Mouse (Mus musculus) liver, embryonic 16.5 days (tissue): Measurements from ENCODE around the gene Cox8a. TPM values are rescaled to one million over a fixed set of nuclear protein-coding genes. Genes with fewer than 3 reads are reported as not detected.

Experiments used
- ATAC-seq: fragments of 200-750 bp; cut with Nextera tagmentation; 2 replicates; pipeline ENCODE4 v1.8.0; 2017; ENCODE audit warnings: low read depth, mild to moderate bottlenecking, moderate number of reproducible peaks, moderate library complexity
- H3K27ac ChIP-seq: fragments of 300-500 bp; sonication (generic); 2 replicates; pipeline ENCODE4 v1.5.1; 2014; ENCODE audit warnings: mild to moderate bottlenecking, low read length
- H3K27me3 ChIP-seq: fragments of 300-500 bp; sonication (generic); 2 replicates; pipeline ENCODE4 v1.6.1; 2014; ENCODE audit warnings: low read depth, low read length, mixed read lengths; ENCODE audit not compliant: control insufficient read depth, insufficient read depth
- H3K36me3 ChIP-seq: fragments of 300-500 bp; sonication (generic); 2 replicates; pipeline ENCODE4 v1.6.1; 2014; ENCODE audit warnings: mild to moderate bottlenecking; ENCODE audit not compliant: control insufficient read depth, insufficient read depth
- H3K4me1 ChIP-seq: fragments of 300-500 bp; sonication (generic); 2 replicates; pipeline ENCODE4 v1.6.1; 2014; ENCODE audit warnings: low read depth, low read length, mixed read lengths; ENCODE audit not compliant: control insufficient read depth
- H3K4me2 ChIP-seq: fragments of 300-500 bp; sonication (generic); 2 replicates; pipeline ENCODE4 v1.6.1; 2014; ENCODE audit warnings: low read depth, low read length, mixed read lengths
- H3K4me3 ChIP-seq: fragments of 300-500 bp; sonication (generic); 2 replicates; pipeline ENCODE4 v1.5.1; 2014; ENCODE audit warnings: low read depth, mild to moderate bottlenecking, low read length
- H3K9ac ChIP-seq: fragments of 300-500 bp; sonication (generic); 2 replicates; pipeline ENCODE4 v1.6.1; 2014; ENCODE audit warnings: low read depth, low read length
- H3K9me3 ChIP-seq: fragments of 300-500 bp; sonication (generic); replicated peaks from 2 replicates; pipeline ENCODE4 v1.6.1; 2016; ENCODE audit warnings: low read length; ENCODE audit not compliant: control insufficient read depth
- WGBS: fragments of 180-500 bp; shearing (Covaris S2); extraction: QIAGEN DNeasy Blood & Tissue Kit; methylation state at CpG from one replicate; pipeline ENCODE4 v1.1.7; 2014; ENCODE audit not compliant: insufficient replicate concordance; 5-methylcytosine and 5-hydroxymethylcytosine counted together
- polyA plus RNA-seq: library from polyadenylated mRNA; unstranded; fragments of >200 nt; fragmentation: Nextera tagmentation; extraction: Ambion mirVana; gene quantifications from 2 replicates; pipeline ENCODE4 v1.2.1, GENCODE M21; 2015

Gene Cox8a
- polyA plus RNA-seq, 1 experiment from 2014 or later = 565 TPM

DNA sequence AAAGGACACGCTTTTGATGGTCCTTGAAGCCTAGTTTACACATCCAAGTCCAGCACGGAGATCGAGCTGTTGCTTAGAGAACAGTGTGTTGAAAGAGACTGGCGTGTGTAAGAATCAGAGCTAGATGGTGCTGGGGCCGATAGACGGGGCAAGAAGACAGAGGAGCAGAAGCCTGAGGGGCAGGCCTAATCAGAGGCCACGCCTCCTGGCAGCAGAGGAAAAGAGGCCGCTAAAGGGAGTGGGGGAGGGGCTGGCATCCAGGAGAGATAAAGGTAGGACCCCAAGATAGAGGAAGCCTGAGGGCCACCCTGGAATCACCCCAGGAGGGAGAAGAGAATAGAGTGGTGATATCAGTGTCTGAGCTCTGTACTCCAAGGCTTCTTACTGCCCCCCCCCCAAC is 46.0 kb downstream of the Cox8a start:
- peaks cover 19% of the 10 kb centered on the region for H3K27me3 ChIP-seq
- H3K9me3 ChIP-seq = no peaks in the 10 kb centered on the region
- H3K4me3 ChIP-seq = no peak overlapping the region
- no peak overlapping the region for H3K9ac ChIP-seq
- H3K27ac ChIP-seq = no peak overlapping the region
- ATAC-seq = no peak
- no peak overlapping the region for H3K4me2 ChIP-seq
- no peaks in the 10 kb centered on the region for H3K36me3 ChIP-seq
- peaks cover 2% of the 10 kb centered on the region; the same call in 1 of the 2 replicates for H3K4me1 ChIP-seq
- 13% methylated on average over 8 of the region's 8 CpGs for WGBS

DNA sequence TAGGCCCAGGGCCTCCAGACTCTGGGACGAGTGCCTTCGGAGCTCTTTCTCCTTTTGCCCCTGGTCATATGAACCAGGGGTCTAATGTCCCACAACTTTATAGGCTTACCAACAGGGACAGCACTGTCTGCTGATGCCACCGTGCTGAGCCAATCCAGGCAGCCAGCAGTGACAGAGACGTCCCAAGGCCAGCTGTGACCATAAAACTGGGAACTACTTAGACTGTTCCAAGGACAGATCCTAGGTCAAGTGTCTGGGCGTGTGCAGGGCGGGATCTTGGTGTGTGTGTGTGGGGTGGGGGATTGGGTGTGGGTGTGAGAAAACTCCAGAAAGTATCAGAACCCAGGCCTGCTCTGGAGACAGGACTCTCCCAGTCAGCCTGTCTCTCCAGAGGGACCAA is 46.5 kb downstream of the Cox8a start:
- peaks cover 2% of the 10 kb centered on the region; the same call in 1 of the 2 replicates for H3K4me1 ChIP-seq
- peaks cover 24% of the 10 kb centered on the region for H3K27me3 ChIP-seq
- WGBS = 71% methylated on average over 6 of the region's 6 CpGs
- no peaks in the 10 kb centered on the region for H3K36me3 ChIP-seq
- no peak for ATAC-seq
- no peaks in the 10 kb centered on the region for H3K9me3 ChIP-seq
- no peak overlapping the region for H3K9ac ChIP-seq
- H3K4me3 ChIP-seq = no peak overlapping the region
- H3K4me2 ChIP-seq = no peak overlapping the region
- no peak overlapping the region for H3K27ac ChIP-seq

DNA sequence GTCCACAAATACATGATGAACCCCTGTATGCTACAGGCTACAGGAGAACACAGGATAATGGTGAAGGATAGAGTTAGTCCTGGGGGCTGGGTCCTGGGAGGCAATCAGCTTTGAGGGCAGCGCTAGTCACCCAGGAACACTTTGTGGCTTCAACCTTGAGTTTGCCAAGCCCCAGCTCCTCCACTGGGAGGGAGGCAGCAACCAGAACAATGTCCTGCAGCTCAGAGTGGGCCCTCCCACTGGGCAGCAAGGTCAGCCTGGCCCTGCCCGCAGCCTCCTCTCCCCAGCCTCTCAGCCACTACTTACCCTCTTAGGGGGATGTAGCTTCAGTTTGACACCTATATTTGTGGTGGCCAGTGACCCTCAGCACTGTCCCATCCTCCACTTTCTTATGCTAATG is 49.0 kb downstream of the Cox8a start:
- no peak overlapping the region for H3K9ac ChIP-seq
- H3K4me3 ChIP-seq = no peak overlapping the region
- H3K4me1 ChIP-seq = peaks cover 2% of the 10 kb centered on the region
- H3K4me2 ChIP-seq = no peak overlapping the region
- H3K36me3 ChIP-seq = no peaks in the 10 kb centered on the region
- peaks cover 49% of the 10 kb centered on the region for H3K27me3 ChIP-seq
- no peak for ATAC-seq
- no peaks in the 10 kb centered on the region for H3K9me3 ChIP-seq
- WGBS = 43% methylated on average over 2 of the region's 2 CpGs
- H3K27ac ChIP-seq = no peak overlapping the region

DNA sequence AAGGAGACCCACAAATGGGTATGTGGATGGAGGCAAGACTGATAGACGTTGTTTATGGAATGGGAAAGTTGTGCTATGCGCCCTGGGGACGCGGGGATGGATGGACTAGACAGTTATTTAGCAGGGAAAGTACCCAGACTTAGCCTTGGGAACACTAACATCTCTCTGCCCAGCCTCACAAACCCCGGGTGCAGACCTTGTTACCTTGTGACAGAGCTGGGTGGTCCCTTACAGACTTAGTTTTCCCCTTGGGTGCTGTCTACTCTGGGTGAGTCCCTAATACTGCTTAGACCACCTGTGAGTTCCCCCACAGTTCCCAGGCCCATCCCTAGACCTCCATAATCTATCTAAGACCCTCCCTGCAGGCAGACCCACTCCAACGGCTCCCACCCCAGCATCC is 50.6 kb downstream of the Cox8a start:
- WGBS = 8% methylated on average over 6 of the region's 6 CpGs
- peaks cover 58% of the 10 kb centered on the region for H3K27me3 ChIP-seq

DNA sequence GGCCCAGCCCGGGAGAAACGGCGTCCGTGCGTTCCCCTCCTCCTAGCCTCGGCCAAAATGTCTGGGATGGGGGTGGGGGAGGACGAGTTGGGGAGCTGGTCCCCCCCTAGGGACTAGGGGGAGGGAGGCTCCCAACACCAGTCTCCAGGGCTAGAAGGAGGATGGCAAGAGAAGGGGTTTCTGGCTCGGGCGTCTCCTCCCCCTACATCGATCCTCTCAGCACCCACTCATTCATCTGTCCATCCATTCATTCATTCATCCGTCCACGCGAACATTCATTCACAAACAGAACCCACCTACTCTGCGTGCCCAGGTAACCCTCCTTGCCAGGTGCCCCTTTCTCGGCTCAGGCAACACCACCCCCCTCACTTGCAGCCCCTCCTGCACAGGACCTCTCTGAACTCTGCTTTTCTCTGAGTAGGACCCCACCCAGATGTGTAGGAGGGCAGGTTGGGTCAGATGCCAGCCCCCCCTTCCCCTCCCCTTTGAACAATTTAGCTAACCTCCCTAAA is 51.2 kb downstream of the Cox8a start:
- H3K4me2 ChIP-seq = peak overlapping the region; percentile 62
- H3K9me3 ChIP-seq = no peaks in the 10 kb centered on the region
- H3K36me3 ChIP-seq = no peaks in the 10 kb centered on the region
- ATAC-seq = no peak
- no peak overlapping the region for H3K9ac ChIP-seq
- peaks cover 58% of the 10 kb centered on the region for H3K27me3 ChIP-seq
- H3K4me1 ChIP-seq = peaks cover 1% of the 10 kb centered on the region
- H3K4me3 ChIP-seq = peak overlapping the region; percentile 55; the same call in 1 of the 2 replicates
- H3K27ac ChIP-seq = no peak overlapping the region
- 3% methylated on average over 15 of the region's 15 CpGs for WGBS

More for the DNA sequence above, 50.6 kb downstream of the Cox8a start:
- no peak overlapping the region for H3K9ac ChIP-seq
- H3K36me3 ChIP-seq = no peaks in the 10 kb centered on the region
- H3K9me3 ChIP-seq = no peaks in the 10 kb centered on the region
- no peak overlapping the region for H3K4me3 ChIP-seq
- no peak overlapping the region for H3K27ac ChIP-seq
- no peak overlapping the region for H3K4me2 ChIP-seq
- ATAC-seq = no peak
- peaks cover 2% of the 10 kb centered on the region for H3K4me1 ChIP-seq

DNA sequence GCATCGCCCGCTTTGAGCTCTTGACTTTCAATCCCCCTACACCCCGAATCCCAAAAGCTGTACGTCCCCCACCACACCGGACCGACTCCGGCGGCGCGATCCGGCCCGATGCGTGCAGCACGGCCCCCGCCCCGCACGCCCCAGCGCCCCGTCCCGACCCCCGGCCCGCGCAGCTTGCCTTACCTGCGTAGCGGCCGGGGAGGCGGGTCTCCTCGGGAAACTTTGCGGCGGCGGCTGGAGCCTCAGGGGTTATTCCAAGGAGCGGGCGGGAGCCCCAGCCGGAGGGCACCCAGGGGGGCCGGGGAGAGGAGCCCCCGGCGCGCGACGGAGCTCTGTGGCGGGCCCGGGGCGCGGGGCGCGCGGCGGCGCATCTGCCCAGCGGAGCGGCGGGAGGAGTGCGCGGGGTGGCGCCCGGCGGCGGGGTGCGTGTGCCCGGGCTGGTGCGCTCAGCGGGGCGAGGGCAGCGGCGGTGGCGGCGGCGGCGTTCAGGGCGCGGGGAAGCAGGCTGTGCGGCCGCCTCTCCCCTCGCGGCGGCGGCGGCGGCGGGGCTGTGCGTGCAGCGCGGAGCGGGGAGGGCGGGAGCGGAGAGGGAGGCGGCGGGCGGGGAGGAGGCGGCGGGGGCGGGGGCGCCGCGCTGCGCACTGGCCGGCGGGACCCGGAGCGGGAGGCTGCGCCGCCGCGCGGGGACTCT is 51.8 kb downstream of the Cox8a start:
- H3K27me3 ChIP-seq = peaks cover 58% of the 10 kb centered on the region
- no peak for ATAC-seq
- 1% methylated on average over 51 of the region's 105 CpGs for WGBS

More for the DNA sequence above, 51.8 kb downstream of the Cox8a start:
- Histone ChIP-seq H3K4me2 (peak overlapping the region; percentile 62), H3K27ac (no peak overlapping the region), H3K9me3 (no peaks in the 10 kb centered on the region), H3K36me3 (no peaks in the 10 kb centered on the region), H3K4me3 (peak overlapping the region; percentile 55), H3K4me1 (no peaks in the 10 kb centered on the region; the same call in none of the 2 replicates), H3K9ac (no peak overlapping the region)

Other genes starting within 250 kb of the Cox8a start
- 15.9 and 17.4 TPM in 2 replicates for gene Ppp1r14b, start 242.6 kb downstream of the Cox8a start, polyA plus RNA-seq
- gene Plcb3, start 241.1 kb downstream of the Cox8a start, polyA plus RNA-seq = 4.8 and 6.6 TPM in 2 replicates
- gene Fkbp2, start 237.1 kb downstream of the Cox8a start, polyA plus RNA-seq = 91.1 and 101 TPM in 2 replicates
- gene Vegfb, start 230.0 kb downstream of the Cox8a start, polyA plus RNA-seq = 7.7 and 10.5 TPM in 2 replicates
- gene Dnajc4, start 225.0 kb downstream of the Cox8a start, polyA plus RNA-seq = 9.9 and 10.5 TPM in 2 replicates
- gene Nudt22, start 221.5 kb downstream of the Cox8a start, polyA plus RNA-seq = 10.1 and 10.5 TPM in 2 replicates
- gene Trpt1, start 221.5 kb downstream of the Cox8a start, polyA plus RNA-seq = 1.6 and 2.5 TPM in 2 replicates
- gene Fermt3, start 198.1 kb downstream of the Cox8a start, polyA plus RNA-seq = 103 and 105 TPM in 2 replicates
- gene Stip1, start 177.6 kb downstream of the Cox8a start, polyA plus RNA-seq = 103 and 104 TPM in 2 replicates
- gene Macrod1, start 160.8 kb downstream of the Cox8a start, polyA plus RNA-seq = 4.6 and 5.8 TPM in 2 replicates
- 0.09 and 0.19 TPM in 2 replicates for gene Flrt1, start 111.9 kb downstream of the Cox8a start, polyA plus RNA-seq
- gene Otub1, start 11.3 kb downstream of the Cox8a start, polyA plus RNA-seq = 50.0 and 50.9 TPM in 2 replicates
- gene Naa40, start 23.6 kb upstream of the Cox8a start, polyA plus RNA-seq = 22.1 TPM in 2 replicates
- gene Rcor2, start 49.7 kb upstream of the Cox8a start, polyA plus RNA-seq = 0.27 and 0.47 TPM in 2 replicates
- 13.8 and 15.3 TPM in 2 replicates for gene Mark2, start 124.2 kb upstream of the Cox8a start, polyA plus RNA-seq
- gene Spindoc, start 165.4 kb upstream of the Cox8a start, polyA plus RNA-seq = 2.7 and 2.8 TPM in 2 replicates
- gene 2700081O15Rik, start 200.0 kb upstream of the Cox8a start, polyA plus RNA-seq = 0.55 and 0.61 TPM in 2 replicates